Mouse (Mus musculus): Measurements from ENCODE around the gene Vti1a.

DNA sequence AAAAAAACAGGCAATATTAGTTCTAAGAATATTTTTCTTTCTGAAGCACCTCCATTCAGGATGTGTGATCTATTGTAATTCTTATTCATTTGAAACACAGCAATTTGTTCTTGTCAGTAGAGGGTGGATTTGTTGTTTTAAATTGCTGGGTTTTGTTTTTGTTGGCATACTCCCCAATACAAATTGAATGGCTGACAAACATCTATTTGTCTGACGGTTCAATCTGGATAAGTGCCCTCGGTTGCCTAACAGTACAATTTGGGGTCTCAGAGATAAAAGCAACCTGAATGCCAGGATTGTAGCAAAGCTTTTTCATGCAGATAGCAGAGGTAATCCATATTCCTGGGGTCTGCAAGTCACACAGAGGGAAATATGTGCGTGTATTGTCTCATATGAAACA lies 53.6 kb downstream of the Vti1a start:
- TF ChIP-seq CTCF (IDR thresholded peaks at IDR 0.05; ENCODE audit: borderline replicate concordance, insufficient read depth, low read depth, low read length) (no peak), POLR2A (IDR thresholded peaks at IDR 0.05; ENCODE audit: borderline replicate concordance, insufficient read depth, low read length) (no peak)
